Mouse (Mus musculus): Measurements from ENCODE around the gene Dlgap4.

Gene Dlgap4

DNA sequence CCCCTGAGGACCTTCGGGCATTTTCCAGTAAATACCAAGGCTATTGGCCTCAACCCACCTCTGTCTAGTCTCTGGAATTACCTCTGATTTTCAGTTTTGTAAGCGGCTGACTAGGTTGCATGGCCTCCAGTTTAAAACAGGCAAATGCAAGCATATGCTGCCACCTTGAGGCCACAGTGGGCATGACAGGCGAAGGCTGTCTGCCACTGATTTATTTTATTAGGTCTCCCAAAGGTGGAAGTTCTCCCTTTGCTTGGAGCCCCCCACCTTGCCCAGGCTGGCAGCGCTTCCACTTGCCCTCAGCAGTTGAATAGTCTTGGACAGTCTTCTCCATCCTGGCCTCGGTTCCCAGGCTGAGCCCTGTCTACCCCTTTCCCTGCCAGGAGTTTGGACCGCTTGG is 92.0 kb downstream of the Dlgap4 start:
- DNase-seq (ENCODE audit: low read depth, low spot score) = peak; percentile 31

DNA sequence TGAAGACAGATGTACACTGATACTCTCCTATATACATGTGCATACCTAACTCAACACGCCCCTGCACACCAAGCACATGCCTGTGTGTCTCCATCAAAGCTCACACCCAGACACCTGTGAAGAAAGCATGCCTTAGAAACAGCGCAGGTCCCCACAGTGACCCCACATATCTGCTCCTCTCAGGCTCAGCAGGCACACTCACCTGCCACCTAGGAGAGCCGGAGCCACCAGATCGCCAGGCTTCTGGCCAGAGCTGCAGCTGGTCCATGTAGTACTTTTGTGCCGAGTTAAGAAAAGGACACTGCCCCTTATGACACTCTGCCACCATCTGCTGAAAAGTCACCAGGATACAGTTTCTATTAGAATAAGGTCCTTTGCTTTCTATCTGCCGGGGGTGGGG is 103.2 kb downstream of the Dlgap4 start:
- DNase-seq (ENCODE audit: low read depth, low spot score) = no peak

DNA sequence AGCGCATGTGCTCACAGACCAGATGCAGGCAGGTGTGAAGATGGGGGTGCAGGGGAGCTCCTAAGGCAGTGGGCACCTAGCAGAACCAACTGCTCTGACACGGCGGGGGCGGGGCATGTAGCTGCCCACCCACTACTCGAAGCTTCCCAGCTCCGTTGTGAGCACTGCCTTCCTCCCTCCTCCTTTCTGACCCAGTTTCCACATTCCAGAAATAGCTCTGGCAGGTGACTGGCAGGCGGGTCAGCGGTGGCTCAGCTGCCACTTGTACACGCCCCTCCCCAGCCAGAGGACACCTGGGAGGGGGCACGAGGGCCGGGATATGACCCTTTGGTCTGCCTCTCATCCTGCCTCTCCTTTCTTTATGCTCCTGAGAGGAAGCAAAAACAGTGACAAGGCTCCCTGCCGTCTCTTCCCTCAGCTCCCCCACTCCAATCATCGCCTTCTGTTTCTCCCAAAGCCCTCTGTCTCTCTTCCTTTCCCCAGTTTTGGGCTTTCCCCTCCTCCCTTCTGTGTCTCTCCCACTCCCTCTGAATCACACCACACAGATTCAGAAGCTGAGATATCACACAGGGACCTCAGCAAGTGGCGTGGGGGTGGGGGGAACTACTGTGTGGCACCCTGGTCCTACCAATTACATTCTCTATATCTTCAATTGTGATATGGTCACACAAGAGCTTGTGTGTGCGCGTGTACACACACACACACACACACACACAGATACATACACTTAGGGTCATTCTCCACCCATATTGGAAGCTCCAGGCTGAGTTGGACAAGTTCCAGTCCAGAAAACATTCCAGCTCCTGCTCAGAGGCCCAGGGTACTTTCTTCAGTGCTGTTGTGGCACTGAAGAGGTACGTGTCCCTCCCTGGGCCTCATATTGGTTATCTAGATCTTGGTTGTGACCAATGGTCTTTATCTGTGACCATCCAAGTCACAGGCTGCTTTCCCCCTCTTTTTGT is 104.1 kb downstream of the Dlgap4 start:
- DNase-seq (ENCODE audit: low read depth, low spot score) = no peak

DNA sequence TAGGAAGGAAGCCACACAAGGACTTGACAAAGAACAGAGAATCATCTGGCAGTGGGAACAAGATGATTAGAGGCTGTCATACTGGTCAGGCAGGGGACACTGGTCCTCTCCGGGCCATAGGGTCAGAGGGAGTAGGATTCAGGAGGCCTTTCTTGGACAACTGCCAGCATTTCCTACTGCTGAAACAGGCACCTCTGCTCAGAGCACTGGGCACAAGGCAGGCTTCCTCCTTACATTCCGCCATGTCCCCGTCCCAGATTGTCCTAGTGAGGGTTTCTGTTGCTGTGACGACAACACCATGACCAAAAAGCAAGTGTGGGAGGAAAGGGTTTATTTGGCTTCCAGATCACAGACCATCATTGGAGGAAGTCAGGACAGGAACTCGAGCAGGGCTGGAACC is 105.3 kb downstream of the Dlgap4 start:
- DNase-seq (ENCODE audit: low read depth, low spot score) = no peak

DNA sequence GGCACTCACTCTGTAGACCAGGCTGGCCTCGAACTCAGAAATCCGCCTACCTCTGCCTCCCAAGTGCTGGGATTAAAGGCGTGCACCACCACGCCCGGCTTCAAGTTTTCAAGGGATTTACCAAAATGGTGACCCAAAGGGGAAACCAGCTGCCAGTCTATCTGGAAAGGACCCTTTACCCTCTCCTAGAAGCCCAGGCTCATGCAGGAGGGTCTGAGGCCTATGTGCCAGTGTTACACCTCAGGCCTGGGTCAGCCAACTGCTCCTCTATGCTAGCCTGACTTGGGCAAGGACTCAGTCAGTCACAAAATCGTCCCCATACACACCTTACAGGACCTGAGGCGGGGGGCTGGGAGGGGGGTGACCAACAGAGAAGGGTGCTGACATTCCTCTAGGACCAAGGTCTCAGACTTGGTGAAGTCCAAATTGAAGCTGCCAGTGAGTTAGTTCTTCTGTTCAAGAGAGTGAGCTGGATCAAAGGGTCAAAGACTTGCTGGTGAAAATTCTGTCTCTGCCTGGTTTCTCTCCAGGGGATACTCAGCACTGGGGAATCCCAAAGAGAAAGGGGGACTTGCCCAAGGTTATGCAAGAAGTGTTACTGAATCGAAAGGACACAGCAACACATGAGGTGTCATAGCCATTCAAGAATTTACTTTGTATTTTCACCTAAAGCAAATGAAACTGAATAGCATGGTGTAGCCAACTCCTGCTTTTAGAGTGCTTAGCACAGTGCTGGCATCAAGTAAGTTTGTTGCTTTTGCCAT is 106.2 kb downstream of the Dlgap4 start:
- no peak for DNase-seq (ENCODE audit: low read depth, low spot score)

DNA sequence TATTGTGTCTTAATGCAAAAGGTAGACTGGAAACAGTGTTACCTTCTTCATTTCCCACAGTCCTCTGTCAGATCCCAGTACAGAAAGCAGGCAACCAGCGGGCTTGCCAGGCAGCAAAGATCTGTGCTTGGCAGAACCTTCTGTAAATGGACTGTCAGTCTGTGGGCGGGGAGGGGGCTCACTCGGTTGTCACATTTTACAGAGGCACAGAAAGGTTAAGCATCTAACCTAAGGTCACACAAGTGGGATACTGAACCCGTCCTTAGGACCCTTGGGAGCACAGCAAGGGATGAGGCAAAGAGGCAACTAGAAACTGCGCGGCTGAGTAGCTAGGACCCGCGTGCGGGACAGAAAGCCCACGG is 106.8 kb downstream of the Dlgap4 start:
- DNase-seq (ENCODE audit: low read depth, low spot score) = no peak

DNA sequence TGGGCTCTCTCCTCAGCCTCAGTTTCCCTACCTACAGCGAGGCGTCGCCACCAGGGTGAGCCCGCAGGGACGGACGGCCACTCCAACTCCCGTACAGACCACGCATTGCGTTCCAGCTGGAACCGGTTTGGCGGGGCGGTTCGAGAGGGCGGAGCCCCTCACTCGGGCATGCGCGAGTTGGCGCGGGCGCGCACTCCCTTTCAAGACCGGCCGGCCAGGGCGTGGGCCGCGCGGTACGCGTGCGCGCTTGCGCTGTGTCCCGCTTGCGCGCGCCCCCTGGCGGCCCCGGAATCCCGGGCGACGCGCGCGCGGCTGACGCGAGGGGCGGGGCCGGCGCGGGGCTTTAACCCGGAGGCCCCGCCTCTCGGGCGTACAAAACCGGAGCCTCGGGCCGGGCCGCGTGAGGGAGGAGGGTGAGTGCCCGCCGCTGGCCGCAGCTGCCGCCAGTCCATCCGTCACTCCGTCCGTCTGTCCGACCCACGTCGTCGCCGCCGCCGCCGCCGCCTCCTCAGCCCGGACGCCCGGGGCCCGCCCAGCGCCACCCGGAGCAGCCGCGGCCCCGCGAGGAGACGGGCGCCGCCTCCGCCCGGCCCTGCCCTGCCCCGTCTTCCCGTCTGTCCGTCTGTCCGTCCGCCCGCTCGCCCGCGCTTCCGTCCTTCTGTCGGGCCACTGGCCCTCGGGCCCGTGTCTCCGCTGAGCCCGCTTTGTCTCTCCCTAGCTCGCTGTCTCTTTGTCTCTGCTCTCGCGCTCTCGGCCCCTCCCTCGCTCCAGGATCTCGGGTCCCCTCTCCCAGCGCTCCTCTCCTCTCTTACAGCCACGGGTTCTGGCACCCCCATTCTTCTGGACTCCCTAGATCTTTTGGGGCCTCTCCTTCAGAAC is 107.4 kb downstream of the Dlgap4 start:
- DNase-seq (ENCODE audit: low read depth, low spot score) = peak; percentile 82

DNA sequence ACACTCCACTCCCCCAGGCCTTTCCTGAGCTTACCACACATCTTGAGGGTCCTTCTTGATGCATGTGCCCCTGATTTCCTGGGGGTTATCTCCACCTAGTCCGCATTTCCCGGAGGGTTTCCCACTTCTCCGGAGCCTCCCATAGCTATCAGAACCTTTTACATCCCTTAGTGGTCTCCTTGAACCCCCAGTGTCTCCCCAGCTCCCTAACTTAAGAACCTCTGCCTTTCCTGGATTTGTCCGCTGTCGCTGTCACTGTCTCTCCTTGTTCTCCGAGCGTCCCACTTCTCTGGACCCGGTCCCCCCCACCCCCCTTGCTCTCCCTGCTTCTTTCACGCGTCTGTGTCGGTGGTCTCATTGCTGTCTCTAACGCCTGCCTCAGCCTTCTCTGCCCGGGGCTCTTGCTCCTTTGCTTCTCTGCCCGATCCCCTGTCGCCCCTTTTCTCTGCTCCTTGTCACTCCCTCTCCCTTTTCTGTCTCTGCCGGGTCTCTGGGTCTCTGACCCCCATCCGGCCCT is 108.1 kb downstream of the Dlgap4 start:
- DNase-seq (ENCODE audit: low read depth, low spot score) = no peak

DNA sequence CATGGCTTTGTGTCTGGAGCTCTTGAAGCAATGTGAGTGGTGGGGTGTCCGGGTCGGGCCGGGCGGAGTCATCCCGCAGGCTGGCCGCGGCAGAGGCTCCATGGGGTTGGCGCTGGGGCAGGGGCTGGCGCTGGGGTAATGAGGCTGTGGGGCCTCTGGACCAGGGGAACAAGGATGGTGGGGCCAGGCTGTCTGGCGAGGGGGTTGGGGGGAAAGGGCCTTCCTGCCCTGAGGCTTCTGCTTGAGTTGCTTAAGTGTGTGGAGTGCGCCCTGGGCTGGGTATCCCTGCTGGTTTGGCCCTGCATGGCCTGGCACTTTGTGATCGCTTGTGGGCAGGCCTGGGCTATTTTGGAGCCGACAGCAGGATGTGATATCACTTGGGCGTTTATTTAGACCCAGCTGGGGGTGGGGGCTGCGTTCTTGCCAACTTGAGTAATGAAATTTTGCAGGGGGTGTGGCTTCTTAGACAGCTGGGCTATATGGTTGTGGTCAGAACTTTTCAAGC is 108.6 kb downstream of the Dlgap4 start:
- DNase-seq (ENCODE audit: low read depth, low spot score) = no peak

DNA sequence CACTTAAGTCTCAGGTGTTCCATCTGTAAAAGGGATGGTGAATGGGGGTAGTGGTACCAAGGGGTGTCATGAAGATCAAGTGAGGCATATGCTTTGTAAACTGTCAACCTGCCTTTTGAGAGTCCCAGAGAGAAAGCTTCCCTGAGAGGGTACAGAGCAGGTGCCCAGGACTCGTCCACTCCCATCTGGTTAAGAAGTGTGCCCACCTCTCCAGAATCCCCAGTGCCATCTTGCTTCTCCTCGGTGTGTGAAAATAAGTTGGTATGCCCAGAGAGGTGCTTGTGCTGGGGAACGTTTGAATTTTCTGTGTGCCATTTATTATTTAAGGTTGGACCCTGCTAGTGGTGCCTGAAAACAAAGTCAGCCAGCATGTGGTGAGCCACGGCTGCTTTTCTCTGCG is 109.2 kb downstream of the Dlgap4 start:
- DNase-seq (ENCODE audit: low read depth, low spot score) = no peak

DNA sequence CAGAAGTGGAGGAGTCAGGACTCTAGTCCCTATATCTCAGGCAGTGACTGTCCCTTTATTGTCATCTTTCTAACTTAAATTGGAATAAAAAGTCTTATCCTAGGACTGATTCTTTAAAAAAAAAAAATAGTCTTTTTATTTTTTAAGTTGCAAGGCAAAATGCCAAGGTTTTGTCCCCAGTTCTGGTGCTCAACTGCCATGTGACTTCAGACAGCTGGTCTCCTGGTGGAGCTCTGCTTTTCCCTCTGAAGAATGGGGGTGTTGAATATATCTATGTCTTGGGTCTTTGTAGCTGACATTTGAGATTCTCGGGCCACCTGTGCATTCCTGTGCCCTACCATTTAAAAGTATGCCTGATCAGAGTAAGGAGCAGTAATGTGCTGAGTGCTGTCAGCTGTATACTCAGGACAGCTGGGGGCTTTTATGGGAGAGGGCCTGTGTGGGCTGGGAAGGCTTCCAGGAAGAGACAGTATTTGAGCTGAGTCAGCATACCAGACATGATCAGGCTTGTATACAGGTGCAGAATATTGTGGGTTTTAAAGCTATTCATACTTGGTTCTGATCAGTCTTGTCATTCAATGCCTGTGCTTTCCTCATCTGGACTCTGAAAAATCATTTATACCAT is 110.5 kb downstream of the Dlgap4 start:
- DNase-seq (ENCODE audit: low read depth, low spot score) = no peak

DNA sequence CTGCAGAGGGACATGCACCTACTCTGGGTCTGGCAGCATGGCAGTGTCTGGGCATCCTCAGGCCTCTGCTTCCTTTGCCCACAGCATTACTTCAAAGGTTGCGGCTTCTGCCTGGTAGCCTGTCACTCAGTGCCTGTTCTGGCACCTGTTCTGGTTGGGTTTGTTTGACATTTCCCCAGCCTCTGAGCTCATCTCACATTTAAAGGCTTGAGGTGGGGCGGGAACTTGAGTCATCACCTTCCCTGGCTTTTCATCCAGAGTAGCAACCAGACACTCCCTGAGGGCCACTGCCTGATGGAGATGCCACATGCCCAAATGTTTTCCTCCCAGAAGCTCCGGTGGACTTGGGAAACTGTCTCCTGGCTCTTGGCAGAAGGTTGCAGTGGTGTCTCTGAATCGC is 111.4 kb downstream of the Dlgap4 start:
- DNase-seq (ENCODE audit: low read depth, low spot score) = no peak

DNA sequence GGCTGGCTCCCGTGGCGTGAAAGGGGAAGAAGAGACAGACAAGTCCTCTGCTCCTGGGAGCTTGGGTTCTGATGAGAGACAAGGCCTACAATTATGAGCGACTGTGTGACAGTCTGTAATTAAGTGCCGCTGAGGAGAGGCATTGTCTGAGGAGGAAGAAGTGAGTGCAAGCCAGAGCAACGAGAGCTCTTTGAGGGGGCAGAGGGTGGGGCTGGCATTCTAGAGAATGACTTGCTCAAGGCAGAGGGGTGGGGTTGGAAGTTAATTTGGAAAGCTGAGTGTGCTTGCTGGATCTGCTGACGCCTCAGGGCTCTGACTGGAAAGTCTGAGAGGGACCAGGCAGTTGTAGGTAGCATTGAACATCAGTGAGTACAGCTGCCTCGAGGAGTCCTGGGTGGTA is 112.8 kb downstream of the Dlgap4 start:
- no peak for DNase-seq (ENCODE audit: low read depth, low spot score)

DNA sequence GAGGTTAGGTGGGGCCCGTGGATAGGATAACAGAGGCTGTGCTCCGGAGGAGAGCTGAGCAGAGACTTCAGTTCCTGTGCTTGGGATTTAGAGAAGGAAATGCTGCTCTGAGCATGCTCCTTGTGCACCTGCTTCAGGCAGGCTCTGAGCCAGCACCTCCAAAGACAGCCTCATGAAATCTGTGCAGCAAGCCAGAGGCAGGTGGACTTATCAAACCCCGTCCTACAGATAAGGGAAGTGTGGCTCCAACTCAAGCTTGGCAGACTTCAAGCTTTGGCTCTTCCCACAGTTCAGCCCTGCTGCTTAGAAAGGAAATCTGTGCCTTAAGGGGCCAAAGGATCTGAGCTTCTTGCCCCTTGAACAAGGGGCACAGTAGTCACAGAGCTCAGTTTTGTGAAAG is 113.4 kb downstream of the Dlgap4 start:
- DNase-seq (ENCODE audit: low read depth, low spot score) = no peak

DNA sequence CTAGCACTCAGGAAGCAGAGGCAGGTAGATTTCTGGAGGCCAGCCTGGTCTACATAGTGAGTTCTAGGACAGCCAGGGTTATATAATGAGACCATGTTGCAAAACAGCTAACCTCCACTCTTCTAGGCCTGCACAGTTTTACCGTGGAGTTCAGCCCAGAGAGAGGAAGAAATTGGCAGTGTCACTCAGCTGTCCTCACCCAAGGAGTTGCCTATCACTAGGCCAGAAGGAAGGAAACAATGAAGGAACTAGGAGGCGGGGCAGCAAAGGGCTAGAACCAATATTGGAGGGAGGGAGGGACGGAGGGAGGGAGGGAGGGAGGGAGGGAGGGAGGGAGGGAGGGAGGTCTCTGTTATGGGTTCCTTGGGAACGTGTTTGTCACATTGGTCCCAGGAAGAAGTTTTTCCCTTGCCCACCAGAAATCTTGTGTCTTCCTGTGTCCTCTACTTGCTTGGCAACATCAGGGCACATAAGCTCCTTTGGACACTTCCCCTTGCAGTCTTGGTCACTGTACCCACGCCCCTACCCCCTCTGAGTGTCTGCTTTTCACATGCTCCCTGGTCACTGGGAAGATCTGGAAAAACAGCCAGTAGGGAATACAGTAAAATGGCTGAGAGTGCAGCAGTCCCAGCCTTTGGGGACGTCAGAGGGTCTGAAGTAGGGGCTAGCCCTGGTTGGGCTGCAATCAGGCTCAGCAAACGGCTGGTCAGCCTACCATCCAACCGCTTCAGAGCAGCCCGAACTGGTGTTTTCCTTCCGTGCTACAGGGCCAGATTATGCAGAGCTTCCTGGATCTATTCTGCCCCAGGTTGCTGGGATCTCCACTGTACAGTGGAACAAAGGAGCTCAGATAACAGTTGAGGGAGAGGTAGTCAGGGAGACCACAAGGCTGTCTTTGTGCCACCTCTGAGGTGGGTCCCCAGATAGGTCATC is 116.3 kb downstream of the Dlgap4 start:
- DNase-seq (ENCODE audit: low read depth, low spot score) = no peak

DNA sequence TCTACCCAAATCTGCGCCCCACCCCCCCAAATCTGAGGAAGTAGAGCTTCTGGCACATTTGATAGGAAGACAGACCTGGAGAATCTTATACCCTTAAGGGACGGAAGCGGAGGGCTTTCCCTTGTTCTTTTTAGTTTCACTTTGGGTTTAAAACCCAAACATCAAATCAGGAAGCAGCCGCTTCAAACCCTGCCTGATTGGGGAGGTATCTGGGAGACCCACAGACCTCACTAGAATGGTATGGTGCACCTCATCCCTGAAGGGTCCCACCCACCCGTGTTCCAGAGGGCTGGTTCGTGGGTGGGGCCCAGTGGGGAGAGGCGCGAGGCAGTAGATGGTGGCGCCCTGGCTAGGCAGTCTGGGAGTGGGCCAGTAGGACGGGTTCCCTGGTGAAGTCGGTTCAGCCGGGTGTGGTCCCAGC is 117.0 kb downstream of the Dlgap4 start:
- no peak for DNase-seq (ENCODE audit: low read depth, low spot score)

DNA sequence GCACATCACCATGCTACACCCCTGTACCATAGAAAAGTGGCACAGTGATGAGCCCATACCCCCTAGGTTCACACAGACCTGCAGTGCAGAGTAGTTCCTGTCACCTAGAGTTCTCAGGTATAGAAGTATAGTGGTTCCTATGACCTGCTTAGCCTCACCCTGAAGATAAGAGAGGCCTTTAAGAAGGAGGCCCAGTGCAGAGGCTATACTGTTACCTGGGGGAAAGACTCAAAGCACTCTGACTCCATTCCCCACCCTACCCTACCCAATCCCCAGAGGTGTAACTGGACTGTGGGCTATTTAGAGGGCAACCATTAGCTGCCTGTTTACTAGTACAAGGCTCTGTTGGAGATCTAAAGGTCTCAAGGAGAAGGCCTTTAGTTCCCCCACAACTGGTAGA is 118.1 kb downstream of the Dlgap4 start:
- no peak for DNase-seq (ENCODE audit: low read depth, low spot score)

DNA sequence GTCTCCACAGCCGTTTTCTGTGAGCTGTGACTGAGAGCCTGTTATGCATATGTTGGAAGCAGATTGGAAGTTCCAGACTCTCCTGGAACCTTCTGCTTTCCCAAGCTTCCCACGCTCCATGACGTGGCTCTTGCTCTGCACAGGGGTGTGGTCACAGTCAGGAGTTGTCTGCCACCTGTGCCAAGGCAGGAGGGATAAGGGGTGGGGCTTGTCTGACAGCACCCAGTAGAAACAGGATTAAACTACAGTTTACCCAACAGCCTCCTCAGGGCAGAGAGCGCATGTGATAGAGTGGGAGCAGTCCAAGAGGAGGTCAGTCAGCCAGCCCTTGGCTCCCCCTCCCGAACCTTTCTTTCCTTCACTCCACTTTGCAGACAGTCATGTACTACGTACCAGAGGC is 118.6 kb downstream of the Dlgap4 start:
- DNase-seq (ENCODE audit: low read depth, low spot score) = no peak

DNA sequence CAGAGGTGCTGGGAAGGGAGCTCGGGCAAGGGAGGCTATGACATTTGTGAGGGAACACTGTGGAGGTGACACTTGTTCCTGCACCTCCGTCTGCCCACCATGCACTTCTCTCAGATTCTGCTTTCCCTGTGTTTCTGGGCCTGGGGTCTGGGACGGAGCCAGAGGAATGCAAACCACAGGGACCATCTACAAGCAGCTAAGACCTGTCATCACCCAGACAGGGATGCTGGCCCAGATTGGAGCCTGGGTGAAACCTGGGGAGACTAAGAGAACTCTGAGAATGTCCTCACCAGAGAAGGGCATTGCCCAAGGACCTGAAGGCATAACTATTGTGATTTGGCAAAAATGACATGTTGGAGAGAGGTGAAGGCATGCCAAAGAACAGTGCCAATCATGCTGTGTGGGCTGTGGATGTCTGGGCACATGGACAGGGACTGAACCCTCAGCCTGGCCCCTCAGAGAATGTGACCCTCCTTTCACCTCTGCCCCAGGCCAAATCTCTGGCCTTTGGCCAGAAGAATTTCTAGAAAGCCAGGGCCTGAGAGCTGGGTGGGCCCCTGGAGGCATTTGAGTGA is 122.3 kb downstream of the Dlgap4 start:
- DNase-seq (ENCODE audit: low read depth, low spot score) = no peak

DNA sequence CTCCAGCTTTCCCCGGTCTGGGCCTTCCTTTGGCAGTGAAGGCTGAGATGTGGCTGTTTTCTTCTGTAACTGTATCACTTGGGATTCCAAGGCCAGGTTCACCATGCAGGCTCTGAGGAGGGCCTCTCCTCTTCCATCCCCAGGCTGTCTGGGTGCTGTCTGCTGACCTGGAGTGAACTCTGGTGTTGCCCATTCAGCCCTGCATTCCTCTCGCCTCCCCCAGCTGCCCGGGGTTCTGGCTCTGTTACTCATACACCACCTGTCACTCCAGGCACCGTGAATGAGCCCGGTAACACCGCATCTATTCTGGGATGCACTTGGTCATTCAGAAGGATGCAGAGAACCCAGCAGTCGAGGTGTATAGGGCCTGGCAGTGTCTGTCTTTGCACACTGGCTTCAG is 123.3 kb downstream of the Dlgap4 start:
- no peak for DNase-seq (ENCODE audit: low read depth, low spot score)
